23 mouse cellular contexts compared by ENCODE assay signal in the genomic region with DNA sequence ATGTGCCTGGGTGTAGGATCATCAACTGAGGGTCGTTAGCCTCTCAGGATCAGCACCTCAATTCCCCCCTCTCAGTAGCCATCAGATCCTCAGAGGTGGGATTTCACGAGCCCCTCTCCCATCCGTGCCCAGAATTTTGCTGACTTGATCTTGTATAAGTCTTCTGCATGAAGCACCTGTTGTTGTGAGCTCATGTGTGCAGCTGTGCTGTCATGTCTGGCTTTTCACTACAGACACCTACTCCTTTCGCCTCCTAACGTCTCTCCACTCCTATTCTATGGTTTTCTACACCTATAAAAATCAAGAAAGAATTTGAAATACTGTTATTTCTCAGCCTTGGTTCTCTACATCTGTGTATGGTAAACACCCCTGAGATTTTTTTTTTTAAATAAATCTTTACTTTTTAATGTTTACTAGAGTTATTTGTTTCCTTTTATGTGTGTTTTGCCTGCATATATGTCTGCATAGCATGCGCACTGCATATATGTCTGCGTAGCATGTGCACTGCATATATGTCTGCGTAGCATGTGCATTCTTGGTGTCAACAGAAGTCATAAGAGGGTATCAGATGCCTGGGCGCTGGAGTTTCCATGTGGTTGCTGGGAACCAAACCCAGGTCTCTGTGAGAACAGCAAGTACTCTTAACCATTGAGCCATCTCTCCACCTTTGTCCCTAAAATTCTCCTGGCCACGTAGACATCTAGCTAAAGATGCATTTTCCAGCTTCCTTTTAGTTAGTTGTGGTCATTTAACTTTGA. TPM values are rescaled to one million over a fixed set of nuclear protein-coding genes. Genes with fewer than 3 reads are reported as not detected.
DNase-seq lines count a peak whose midpoint lies in the region; ATAC-seq lines count a peak whose summit lies in the region.
"Had no signal": no experiment of that assay in that cellular context is flagged by ENCODE, and none has a peak within 500 bp of the region (broad histone marks: within the 10 kb centered on the region; RNA-seq: fewer than 3 reads in every experiment).

No protein-coding gene starts in this region.

- no peaks in the 10 kb centered on the region for H3K27me3 ChIP-seq in embryonic facial prominence, embryonic 14.5 days (replicated peaks; ENCODE audit: control insufficient read depth, insufficient read depth, low read length)
- H3K27me3 ChIP-seq in embryonic facial prominence, embryonic 10.5 days (replicated peaks; ENCODE audit: low read depth, poor library complexity, severe bottlenecking): no peaks in the 10 kb centered on the region
- H3K27me3 ChIP-seq in midbrain, embryonic 11.5 days (ENCODE audit: control insufficient read depth, insufficient read depth, low read length): no peaks in the 10 kb centered on the region
- no peaks in the 10 kb centered on the region for H3K27me3 ChIP-seq in midbrain, embryonic 16.5 days (ENCODE audit: control insufficient read depth, insufficient read depth, low read depth, low read length)
- H3K27me3 ChIP-seq: embryonic facial prominence, embryonic 12.5 days; embryonic facial prominence, embryonic 15.5 days; forebrain, embryonic 12.5 days had no signal

- no peak overlapping the region for H3K4me2 ChIP-seq in embryonic facial prominence, embryonic 14.5 days (ENCODE audit: low read depth, low read length)
- H3K4me2 ChIP-seq in midbrain, embryonic 11.5 days: no peak overlapping the region
- no peak overlapping the region for H3K4me2 ChIP-seq in midbrain, embryonic 16.5 days (ENCODE audit: low read length)
- H3K4me2 ChIP-seq: embryonic facial prominence, embryonic 12.5 days; embryonic facial prominence, embryonic 15.5 days; forebrain, embryonic 12.5 days had no signal

- no peak overlapping the region for H3K9ac ChIP-seq in embryonic facial prominence, embryonic 14.5 days (ENCODE audit: low read depth, low read length)
- H3K9ac ChIP-seq in midbrain, embryonic 11.5 days (ENCODE audit: low read length): no peak overlapping the region
- no peak overlapping the region for H3K9ac ChIP-seq in midbrain, embryonic 16.5 days (ENCODE audit: low read depth, low read length)
- H3K9ac ChIP-seq: embryonic facial prominence, embryonic 12.5 days; embryonic facial prominence, embryonic 15.5 days; forebrain, embryonic 12.5 days had no signal

- no peaks in the 10 kb centered on the region for H3K4me1 ChIP-seq in embryonic facial prominence, embryonic 14.5 days (ENCODE audit: control insufficient read depth, insufficient read depth, low read length)
- no peaks in the 10 kb centered on the region for H3K4me1 ChIP-seq in embryonic facial prominence, embryonic 10.5 days
- no peaks in the 10 kb centered on the region for H3K4me1 ChIP-seq in midbrain, embryonic 11.5 days (ENCODE audit: control insufficient read depth, insufficient read depth, low read length)
- H3K4me1 ChIP-seq in midbrain, embryonic 16.5 days (ENCODE audit: control insufficient read depth, insufficient read depth, low read length): no peaks in the 10 kb centered on the region
- H3K4me1 ChIP-seq: embryonic facial prominence, embryonic 12.5 days; embryonic facial prominence, embryonic 15.5 days; forebrain, embryonic 10.5 days; forebrain, embryonic 12.5 days had no signal

- no peak for ATAC-seq in embryonic facial prominence, embryonic 14.5 days (ENCODE audit: low read depth)
- no peak for ATAC-seq in midbrain, embryonic 11.5 days (ENCODE audit: low FRiP score)
- no peak for ATAC-seq in midbrain, embryonic 16.5 days
- ATAC-seq: forebrain, embryonic 14.5 days; forebrain, embryonic 16.5 days had no signal

- H3K27ac ChIP-seq in embryonic facial prominence, embryonic 14.5 days (replicated peaks; ENCODE audit: low read depth, low read length): no peak overlapping the region
- no peak overlapping the region for H3K27ac ChIP-seq in embryonic facial prominence, embryonic 10.5 days (replicated peaks)
- no peak overlapping the region for H3K27ac ChIP-seq in midbrain, embryonic 11.5 days (ENCODE audit: low read depth, low read length)
- H3K27ac ChIP-seq in midbrain, embryonic 16.5 days (ENCODE audit: low read length): no peak overlapping the region
- H3K27ac ChIP-seq: embryonic facial prominence, embryonic 12.5 days; embryonic facial prominence, embryonic 15.5 days; forebrain, embryonic 10.5 days; forebrain, embryonic 12.5 days had no signal

- H3K36me3 ChIP-seq in embryonic facial prominence, embryonic 14.5 days (ENCODE audit: control insufficient read depth, insufficient read depth, low read length): no peaks in the 10 kb centered on the region
- no peaks in the 10 kb centered on the region for H3K36me3 ChIP-seq in embryonic facial prominence, embryonic 10.5 days (replicated peaks)
- no peaks in the 10 kb centered on the region for H3K36me3 ChIP-seq in midbrain, embryonic 11.5 days (ENCODE audit: control insufficient read depth, insufficient read depth, low read length)
- no peaks in the 10 kb centered on the region for H3K36me3 ChIP-seq in midbrain, embryonic 16.5 days (ENCODE audit: control insufficient read depth, insufficient read depth, low read length)
- H3K36me3 ChIP-seq: embryonic facial prominence, embryonic 12.5 days; embryonic facial prominence, embryonic 15.5 days; forebrain, embryonic 10.5 days; forebrain, embryonic 12.5 days had no signal

- DNase-seq in embryonic facial prominence, embryonic 14.5 days (ENCODE audit: low spot score): peak; percentile 46
- no peak for DNase-seq in embryonic facial prominence, embryonic 10.5 days (ENCODE audit: low spot score)
- peak; percentile 66 for DNase-seq in midbrain, embryonic 11.5 days (ENCODE audit: low spot score, missing footprints)
- DNase-seq in thymus, postnatal 0 days (ENCODE audit: low spot score): no peak
- DNase-seq: adrenal gland, adult 2 months; adrenal gland, postnatal 10 days; adrenal gland, postnatal 25 days; B cell, adult 2 months; cerebellum, adult 11 months; cerebellum, adult 18-20 months; cerebellum, adult 8-10 months; cerebellum, adult 9-11 months; cerebellum, postnatal 14 days; cerebellum, postnatal 36 days; embryo, embryonic 11 days had no signal

- 79% methylated on average over 10 of the region's 10 CpGs for WGBS in embryonic facial prominence, embryonic 14.5 days
- 84% methylated on average over 10 of the region's 10 CpGs for WGBS in embryonic facial prominence, embryonic 10.5 days
- WGBS in midbrain, embryonic 11.5 days: 88% methylated on average over 10 of the region's 10 CpGs
- 86% methylated on average over 10 of the region's 10 CpGs for WGBS in midbrain, embryonic 16.5 days

- no peak overlapping the region for H3K4me3 ChIP-seq in embryonic facial prominence, embryonic 14.5 days (ENCODE audit: low read depth, low read length)
- H3K4me3 ChIP-seq in embryonic facial prominence, embryonic 10.5 days: no peak overlapping the region
- H3K4me3 ChIP-seq in midbrain, embryonic 11.5 days (ENCODE audit: low read depth, low read length): no peak overlapping the region
- no peak overlapping the region for H3K4me3 ChIP-seq in midbrain, embryonic 16.5 days (ENCODE audit: low read depth, low read length)
- H3K4me3 ChIP-seq: embryonic facial prominence, embryonic 12.5 days; embryonic facial prominence, embryonic 15.5 days; erythroblast, embryonic 14.5 days; forebrain, embryonic 10.5 days; forebrain, embryonic 12.5 days had no signal

- H3K9me3 ChIP-seq in embryonic facial prominence, embryonic 14.5 days (ENCODE audit: control insufficient read depth, low read length): no peaks in the 10 kb centered on the region
- no peaks in the 10 kb centered on the region for H3K9me3 ChIP-seq in embryonic facial prominence, embryonic 10.5 days
- no peaks in the 10 kb centered on the region for H3K9me3 ChIP-seq in midbrain, embryonic 11.5 days (ENCODE audit: control insufficient read depth, low read length)
- H3K9me3 ChIP-seq in midbrain, embryonic 16.5 days (replicated peaks; ENCODE audit: control insufficient read depth, low read length, poor library complexity, severe bottlenecking): no peaks in the 10 kb centered on the region
- H3K9me3 ChIP-seq: embryonic facial prominence, embryonic 12.5 days; embryonic facial prominence, embryonic 15.5 days; forebrain, embryonic 12.5 days had no signal

RNA-seq across cellular contexts. Expression of a gene that starts 19.1 kb away (rescaled TPM):
- 10.4 and 11.0 TPM in 2 replicates for polyA plus RNA-seq in embryonic facial prominence, embryonic 14.5 days (2014; fragmentation: Nextera tagmentation; extraction: Ambion mirVana)
- 12.3 and 13.5 TPM in 2 replicates for polyA plus RNA-seq in embryonic facial prominence, embryonic 10.5 days (2016; fragmentation: Nextera tagmentation; extraction: Ambion mirVana)
- polyA plus RNA-seq in midbrain, embryonic 11.5 days (2014; fragmentation: Nextera tagmentation; extraction: Ambion mirVana): 15.0 and 18.0 TPM in 2 replicates
- 10.6 and 11.1 TPM in 2 replicates for polyA plus RNA-seq in midbrain, embryonic 16.5 days (2015; fragmentation: Nextera tagmentation; extraction: Ambion mirVana)
- 7.6 and 10.2 TPM in 2 replicates for polyA plus RNA-seq in thymus, postnatal 0 days (2015; fragmentation: Nextera tagmentation; extraction: Ambion mirVana)

Comparison
In these comparisons a context has a peak if more than half of its experiments do, and no peak if none do; other contexts are left out.
1. DNase-seq: peak in embryonic facial prominence, embryonic 14.5 days (single experiment) and midbrain, embryonic 11.5 days (single experiment); none in embryonic facial prominence, embryonic 10.5 days (single experiment) and thymus, postnatal 0 days (single experiment).